Mouse (Mus musculus) midbrain, embryonic 10.5 days (tissue): Measurements from ENCODE around the gene Rbm43. TPM values are rescaled to one million over a fixed set of nuclear protein-coding genes. Genes with fewer than 3 reads are reported as not detected.
A peak's percentile ranks its signal among the peaks of the same experiment; 100 is the strongest.

Source experiments
- DNase-seq: peaks from one replicate; pipeline ENCODE4 v3.0.0-alpha.2; 2017; ENCODE audit warnings: low spot score
- H3K27ac ChIP-seq: fragments of 300-500 bp; sonication (generic); replicated peaks from 2 replicates; pipeline ENCODE4 v1.5.1; 2016; ENCODE audit warnings: mild to moderate bottlenecking
- H3K27me3 ChIP-seq: fragments of 300-500 bp; sonication (generic); 2 replicates; pipeline ENCODE4 v1.6.1; 2016; ENCODE audit warnings: low read depth, mild to moderate bottlenecking; ENCODE audit not compliant: poor library complexity, severe bottlenecking
- H3K36me3 ChIP-seq: fragments of 300-500 bp; sonication (generic); 2 replicates; pipeline ENCODE4 v1.6.1; 2016; ENCODE audit warnings: mild to moderate bottlenecking, moderate library complexity
- H3K4me1 ChIP-seq: fragments of 300-500 bp; sonication (generic); 2 replicates; pipeline ENCODE4 v1.6.1; 2016
- H3K4me3 ChIP-seq: fragments of 300-500 bp; sonication (generic); 2 replicates; pipeline ENCODE4 v1.5.1; 2016; ENCODE audit warnings: mild to moderate bottlenecking, moderate library complexity
- H3K9me3 ChIP-seq: fragments of 300-500 bp; sonication (generic); replicated peaks from 2 replicates; pipeline ENCODE4 v1.6.1; 2016; ENCODE audit warnings: mild to moderate bottlenecking
- WGBS: fragments of 180-500 bp; shearing (Covaris S2); methylation state at CpG from one replicate; pipeline ENCODE4 v1.1.7; 2016; 5-methylcytosine and 5-hydroxymethylcytosine counted together
- polyA plus RNA-seq: library from polyadenylated mRNA; unstranded; fragments of >200 nt; fragmentation: Nextera tagmentation; extraction: Ambion mirVana; gene quantifications from 2 replicates; pipeline ENCODE4 v1.2.1, GENCODE M21; 2016

The Rbm43 gene
- polyA plus RNA-seq: 5.9 and 7.0 TPM in 2 replicates

DNA sequence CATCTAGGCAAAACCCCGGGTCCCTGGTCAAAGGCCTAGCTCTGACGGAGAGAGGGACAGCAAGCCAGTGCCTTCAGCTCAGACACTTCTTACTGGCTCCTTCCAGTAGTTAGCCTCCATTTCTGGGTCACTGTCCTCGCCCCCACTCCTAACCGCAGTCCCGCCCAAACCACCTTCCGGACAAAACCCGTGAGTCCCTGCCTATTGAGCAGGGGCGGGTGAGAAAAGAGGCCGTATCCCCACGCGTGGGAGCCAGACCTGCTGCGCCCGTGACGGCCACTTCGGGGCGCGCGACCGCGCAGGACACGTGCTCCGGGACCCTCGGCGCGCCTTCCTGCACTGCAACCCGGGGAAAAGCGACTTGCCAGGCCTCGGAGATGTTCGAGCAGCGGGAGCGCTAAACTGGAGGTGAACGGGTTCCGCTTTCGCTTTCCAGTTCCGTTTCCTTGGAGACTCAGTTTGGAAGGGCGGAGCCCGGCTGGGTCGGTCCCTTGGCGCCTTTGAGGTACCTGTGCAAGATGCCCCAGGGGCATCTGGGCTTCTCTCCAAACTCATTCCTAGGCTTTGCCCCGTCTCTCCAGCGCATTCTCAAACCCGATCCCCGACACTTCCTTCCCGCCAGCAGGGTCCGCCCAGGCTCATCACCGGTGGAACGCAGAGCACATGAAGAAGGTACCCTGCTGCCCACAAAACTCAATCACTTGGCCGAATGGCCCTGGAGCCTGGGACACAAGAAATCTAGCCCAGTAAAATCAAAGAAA is at the start of gene Rbm43:
TSS of gene Rbm43 (minus strand) at position 590 of the 761 bp plus-strand sequence.
- peaks cover 24% of the 10 kb centered on the region for H3K27me3 ChIP-seq
- H3K4me1 ChIP-seq: peaks cover 12% of the 10 kb centered on the region
- H3K4me3 ChIP-seq: peak within 1 kb of the TSS; percentile 59
- peak within 1 kb of the TSS; percentile 75 for H3K27ac ChIP-seq
- no peaks in the 10 kb centered on the region for H3K9me3 ChIP-seq
- WGBS: 2% methylated on average over 48 of the region's 48 CpGs
- peak; percentile 75 for DNase-seq
- H3K36me3 ChIP-seq: peaks cover 3% of the 10 kb centered on the region; the same call in 1 of the 2 replicates

- DNase-seq: no peak
- Histone ChIP-seq H3K27ac (no peak overlapping the region), H3K36me3 (no peaks in the 10 kb centered on the region), H3K4me1 (no peaks in the 10 kb centered on the region), H3K4me3 (no peak overlapping the region), H3K27me3 (no peaks in the 10 kb centered on the region), H3K9me3 (no peaks in the 10 kb centered on the region; the same call in 1 of the 2 replicates)
- 73% methylated on average over 13 of the region's 13 CpGs for WGBS
These were observed 47.3 kb upstream of the Rbm43 start for GRCm38 (mm10) chr2:51982288-51982687.

DNA sequence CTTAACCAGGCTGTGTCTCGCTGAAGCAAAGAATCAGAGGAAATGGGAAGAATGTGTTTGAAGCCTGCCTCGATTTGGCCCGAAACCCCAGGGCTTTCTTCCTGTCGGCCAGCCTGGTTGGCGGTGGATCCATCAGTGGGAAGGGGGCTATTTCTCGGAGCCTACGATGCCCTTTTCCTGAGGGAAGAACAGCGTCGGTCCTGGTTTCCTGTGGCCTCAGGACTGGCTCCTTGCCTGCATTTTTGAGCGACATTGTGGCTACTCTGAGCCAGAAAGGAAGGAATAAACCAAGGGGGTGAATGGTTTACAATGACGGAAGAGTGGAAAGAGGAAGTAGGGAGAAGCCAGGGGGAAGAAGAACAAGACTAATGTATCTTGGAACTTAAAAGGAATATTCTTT is 46.7 kb upstream of the Rbm43 start:
- no peak overlapping the region for H3K27ac ChIP-seq
- DNase-seq: no peak
- no peaks in the 10 kb centered on the region for H3K36me3 ChIP-seq
- H3K4me3 ChIP-seq: no peak overlapping the region
- no peaks in the 10 kb centered on the region for H3K27me3 ChIP-seq
- 74% methylated on average over 11 of the region's 11 CpGs for WGBS
- no peaks in the 10 kb centered on the region for H3K4me1 ChIP-seq
- H3K9me3 ChIP-seq: no peaks in the 10 kb centered on the region; the same call in 1 of the 2 replicates

DNA sequence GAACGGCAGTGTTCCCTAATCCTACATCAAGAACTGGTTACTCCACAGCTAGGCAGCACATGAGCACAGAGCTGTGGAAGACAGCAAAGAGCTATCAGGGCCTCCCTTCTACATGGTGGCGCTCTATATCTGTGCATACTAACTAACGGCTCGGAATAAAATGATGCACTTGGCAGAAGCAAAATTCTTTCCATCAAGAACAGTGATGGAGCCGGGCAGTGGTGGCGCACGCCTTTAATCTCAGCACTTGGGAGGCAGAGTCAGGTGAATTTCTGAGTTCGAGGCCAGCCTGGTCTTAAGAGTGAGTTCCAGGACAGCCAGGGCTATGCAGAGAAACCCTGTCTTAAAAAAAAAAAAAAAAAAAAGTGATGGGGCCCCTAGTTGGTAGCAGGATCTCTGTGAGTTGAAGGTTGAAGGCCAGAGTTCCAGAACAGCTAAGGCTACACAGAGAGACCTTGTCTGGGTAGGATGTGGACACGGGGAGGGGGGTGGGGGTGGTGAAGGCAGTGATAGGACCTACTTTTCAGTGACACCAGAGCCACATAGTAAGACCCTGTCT is 38.5 kb upstream of the Rbm43 start, which contains the start of gene Nmi:
TSS of gene Nmi (minus strand) at position 85 of the 559 bp plus-strand sequence.
- WGBS: 80% methylated on average over 9 of the region's 9 CpGs
- Histone ChIP-seq H3K27me3 (peaks cover 7% of the 10 kb centered on the region), H3K27ac (peak within 1 kb of the TSS; percentile 85), H3K9me3 (no peaks in the 10 kb centered on the region), H3K4me3 (peak within 1 kb of the TSS; percentile 65), H3K4me1 (peaks cover 4% of the 10 kb centered on the region; the same call in 1 of the 2 replicates), H3K36me3 (no peaks in the 10 kb centered on the region)
- no peak for DNase-seq

- Histone ChIP-seq H3K27ac (peak overlapping the region; percentile 85), H3K9me3 (no peaks in the 10 kb centered on the region)
These were observed 37.9 kb upstream of the Rbm43 start for GRCm38 (mm10) chr2:51972641-51973409.

GRCm38 (mm10) chr2:51972142-51972541 is 37.2 kb upstream of the Rbm43 start:
- Histone ChIP-seq H3K36me3 (no peaks in the 10 kb centered on the region), H3K4me3 (peak overlapping the region; percentile 65), H3K27ac (no peak overlapping the region), H3K9me3 (no peaks in the 10 kb centered on the region), H3K4me1 (peaks cover 4% of the 10 kb centered on the region; the same call in 1 of the 2 replicates), H3K27me3 (peaks cover 7% of the 10 kb centered on the region)
- no peak for DNase-seq
- 80% methylated on average over 5 of the region's 5 CpGs for WGBS

More at GRCm38 (mm10) chr2:51972641-51973409, 37.9 kb upstream of the Rbm43 start:
- H3K4me1 ChIP-seq: peaks cover 4% of the 10 kb centered on the region; the same call in 1 of the 2 replicates
- peaks cover 7% of the 10 kb centered on the region for H3K27me3 ChIP-seq
- WGBS: 5% methylated on average over 40 of the region's 40 CpGs
- DNase-seq: peak; percentile 66
- H3K4me3 ChIP-seq: peak overlapping the region; percentile 65
- H3K36me3 ChIP-seq: no peaks in the 10 kb centered on the region

DNA sequence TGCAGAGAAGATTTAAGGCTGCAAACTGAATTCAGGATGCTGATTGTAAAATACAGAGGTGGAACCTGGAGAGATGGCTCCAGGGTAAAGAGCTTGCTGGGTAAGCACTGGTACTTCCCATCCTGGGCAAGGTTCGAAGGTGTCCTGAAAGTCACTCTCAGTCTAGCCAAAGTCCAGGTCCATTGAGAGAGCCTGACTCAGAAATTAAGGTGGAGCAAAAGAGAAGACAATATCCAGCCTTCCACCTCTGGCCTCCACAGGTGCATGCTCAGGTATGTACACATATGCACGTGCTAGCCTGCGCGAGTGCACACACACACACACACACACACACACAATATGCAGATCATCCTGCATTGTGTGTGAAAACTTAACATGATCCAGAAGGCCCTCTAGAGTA is 35.9 kb upstream of the Rbm43 start:
- no peaks in the 10 kb centered on the region for H3K36me3 ChIP-seq
- H3K9me3 ChIP-seq: no peaks in the 10 kb centered on the region
- WGBS: 95% methylated on average over 4 of the region's 4 CpGs
- DNase-seq: no peak
- no peak overlapping the region for H3K27ac ChIP-seq
- no peak overlapping the region for H3K4me3 ChIP-seq
- peaks cover 4% of the 10 kb centered on the region; the same call in 1 of the 2 replicates for H3K4me1 ChIP-seq
- H3K27me3 ChIP-seq: peaks cover 7% of the 10 kb centered on the region

- 87% methylated on average over 3 of the region's 3 CpGs for WGBS
- Histone ChIP-seq H3K27me3 (no peaks in the 10 kb centered on the region), H3K9me3 (no peaks in the 10 kb centered on the region), H3K27ac (no peak overlapping the region), H3K4me3 (no peak overlapping the region), H3K36me3 (no peaks in the 10 kb centered on the region), H3K4me1 (0 out of 2 replicates have a peak, but pooled peaks cover under 1% of the 10 kb centered on the region)
- DNase-seq: no peak
These were observed 32.3 kb upstream of the Rbm43 start for GRCm38 (mm10) chr2:51967288-51967687.

GRCm38 (mm10) chr2:51953648-51954204 is 18.8 kb upstream of the Rbm43 start:
- H3K27me3 ChIP-seq: no peaks in the 10 kb centered on the region
- H3K36me3 ChIP-seq: no peaks in the 10 kb centered on the region
- H3K27ac ChIP-seq: no peak overlapping the region
- no peak for DNase-seq
- H3K9me3 ChIP-seq: no peaks in the 10 kb centered on the region
- WGBS: 89% methylated on average over 7 of the region's 7 CpGs
- H3K4me3 ChIP-seq: no peak overlapping the region
- H3K4me1 ChIP-seq: no peaks in the 10 kb centered on the region

DNA sequence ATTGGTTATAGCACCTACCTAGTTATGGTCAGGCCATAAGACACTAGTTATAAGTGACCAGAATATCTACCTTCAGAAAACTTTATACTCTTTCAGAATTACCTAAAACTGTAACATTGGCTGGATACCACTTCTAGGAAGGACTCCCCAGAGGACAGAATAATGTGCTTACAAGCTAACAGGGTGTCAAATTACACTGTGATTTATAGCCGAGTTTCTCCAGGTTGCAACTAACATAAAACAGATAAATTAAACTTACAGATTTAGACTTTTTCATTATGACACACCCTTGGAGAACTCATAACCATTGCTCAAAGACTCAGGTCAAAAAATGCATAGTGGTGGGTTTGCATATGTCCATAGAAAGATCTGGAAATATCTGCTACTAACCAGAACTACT is 15.9 kb upstream of the Rbm43 start:
- DNase-seq: no peak
- WGBS: 57% methylated on average over 1 of the region's 1 CpGs
- Histone ChIP-seq H3K36me3 (no peaks in the 10 kb centered on the region), H3K27ac (no peak overlapping the region), H3K4me1 (no peaks in the 10 kb centered on the region), H3K27me3 (no peaks in the 10 kb centered on the region), H3K4me3 (no peak overlapping the region), H3K9me3 (no peaks in the 10 kb centered on the region)

DNA sequence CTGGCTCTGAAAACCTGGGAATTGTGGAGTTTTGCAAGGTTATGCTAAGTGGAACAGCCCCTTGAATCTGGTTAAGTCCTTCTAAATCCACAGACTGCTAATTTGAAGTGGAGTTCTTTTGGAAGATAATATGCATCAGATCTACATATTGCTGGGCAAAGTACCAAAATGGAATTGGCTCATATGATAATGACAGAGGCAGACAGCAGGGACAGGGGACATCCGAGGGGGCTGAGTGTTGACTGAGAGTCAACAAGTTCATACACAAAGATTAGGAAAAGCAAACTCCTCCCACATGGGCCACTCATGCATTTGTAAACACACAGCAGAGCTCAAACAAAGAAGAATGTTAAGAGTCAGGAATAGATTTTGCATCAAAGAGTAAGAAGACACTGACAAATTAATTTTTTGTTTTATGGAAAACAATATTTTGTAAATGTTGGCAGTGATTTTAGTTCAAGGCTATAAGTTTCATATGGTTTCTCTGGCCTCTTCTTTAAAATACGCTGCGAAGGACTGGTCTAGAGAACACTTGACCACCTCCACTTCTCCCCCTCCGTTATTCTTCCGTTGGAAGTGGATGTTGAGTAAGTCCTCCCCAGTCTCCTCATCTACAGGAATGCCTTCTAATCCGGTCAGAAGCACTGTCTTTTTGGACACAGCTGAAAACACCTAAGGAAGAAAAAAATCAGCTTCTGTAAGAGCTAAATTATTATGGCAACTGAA is 13.3 kb upstream of the Rbm43 start:
- Histone ChIP-seq H3K36me3 (no peaks in the 10 kb centered on the region), H3K4me3 (no peak overlapping the region), H3K27me3 (no peaks in the 10 kb centered on the region), H3K4me1 (no peaks in the 10 kb centered on the region), H3K9me3 (no peaks in the 10 kb centered on the region), H3K27ac (no peak overlapping the region)
- WGBS: 86% methylated on average over 6 of the region's 6 CpGs
- DNase-seq: no peak

DNA sequence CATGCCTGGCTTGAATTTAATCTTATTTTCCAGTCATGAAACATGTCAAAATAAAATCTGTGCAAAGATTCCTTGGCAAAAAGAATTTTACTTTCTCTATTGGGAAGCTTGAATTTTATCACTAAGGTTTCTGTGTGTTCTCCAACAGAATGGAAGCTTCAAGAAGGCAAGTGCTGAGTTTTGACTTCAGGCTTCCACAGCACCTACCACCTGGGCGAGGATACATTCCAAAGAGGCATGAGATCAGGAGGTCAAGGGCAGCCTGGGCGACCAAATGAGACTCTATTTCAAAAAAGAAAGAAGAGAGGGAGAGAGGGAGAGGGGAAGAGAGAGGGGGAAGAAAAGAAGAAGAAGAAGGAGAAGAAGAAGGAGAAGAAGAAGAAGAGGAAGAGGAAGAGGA is 10.8 kb upstream of the Rbm43 start:
- DNase-seq: no peak
- no peak overlapping the region for H3K27ac ChIP-seq
- WGBS: 74% methylated on average over 2 of the region's 2 CpGs

More for the DNA sequence above, 10.8 kb upstream of the Rbm43 start:
- Histone ChIP-seq H3K4me3 (no peak overlapping the region), H3K36me3 (no peaks in the 10 kb centered on the region), H3K9me3 (no peaks in the 10 kb centered on the region), H3K27me3 (no peaks in the 10 kb centered on the region), H3K4me1 (no peaks in the 10 kb centered on the region)
